Mouse (Mus musculus): Measurements from ENCODE around the gene Elobl. TPM values are rescaled to one million over a fixed set of nuclear protein-coding genes. Genes with fewer than 3 reads are reported as not detected.

The Elobl gene
- total and polyA plus RNA-seq, 3 experiments, result not detected

DNA sequence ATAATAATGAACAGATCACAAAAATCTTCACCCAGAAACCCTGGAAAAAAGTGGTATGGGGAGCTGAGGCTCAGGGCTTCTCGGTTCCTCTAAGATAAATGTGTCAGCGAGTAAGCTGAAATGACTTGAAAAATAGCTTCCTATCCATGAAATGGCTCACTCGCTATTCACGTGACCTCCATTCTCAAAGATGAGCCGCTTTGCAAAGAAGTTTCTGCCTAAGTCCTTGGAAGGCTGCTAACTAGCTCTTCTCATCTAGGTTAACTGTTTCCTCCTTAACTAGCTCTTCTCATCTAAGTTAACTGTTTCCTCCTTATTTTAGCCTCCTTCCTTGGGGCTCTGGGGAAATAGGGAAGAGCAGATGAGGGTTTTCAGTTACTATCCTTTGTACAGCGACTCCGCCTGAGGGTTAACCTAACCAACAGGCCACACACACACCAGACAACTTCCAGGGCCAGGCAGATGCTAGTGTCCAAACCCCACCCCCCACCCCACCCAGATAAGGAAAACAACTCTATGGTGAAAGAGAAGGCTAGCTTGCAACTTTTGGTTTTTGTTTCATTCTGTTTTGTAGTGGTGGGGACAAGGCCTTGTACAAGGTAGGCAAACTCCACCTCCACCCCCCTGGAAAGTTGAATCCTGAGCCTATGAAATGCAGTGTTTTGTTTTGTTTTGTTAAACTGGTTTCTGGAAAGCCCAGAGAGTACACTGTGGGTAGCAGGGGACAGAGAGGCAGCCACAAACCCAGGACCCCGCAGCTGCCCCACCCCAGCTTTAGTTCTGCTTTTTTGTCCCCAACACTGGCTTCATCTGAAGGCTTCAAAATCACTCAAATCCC lies 16.7 kb downstream of the Elobl start:
- Histone ChIP-seq H3K4me2 (ENCODE audit: insufficient read depth, low read depth, poor library complexity, severe bottlenecking) (peak overlapping the region; percentile 57), H3K9me3 (replicated peaks; ENCODE audit: low read length) (no peaks in the 10 kb centered on the region), H3K79me2 (replicated peaks; ENCODE audit: control insufficient read depth, extremely low read depth, insufficient read depth, poor library complexity, severe bottlenecking) (peaks cover 39% of the 10 kb centered on the region), H3K4me3 (replicated peaks in 1 of 3; ENCODE audit: low read depth in 2 of 3, low read length in 2 of 3, poor library complexity in 1 of 3) (peak overlapping the region; percentile 7 to 47 (median 34)), H3K27me3 (replicated peaks) (no peaks in the 10 kb centered on the region), H3K4me1 (ENCODE audit: control insufficient read depth in 1 of 2, insufficient read depth in 2 of 2) (peaks cover 23 to 75% of the 10 kb centered on the region in 2 experiments), H3K9ac (ENCODE audit: insufficient read depth, low read depth) (peak overlapping the region; percentile 53), H3K36me3 (replicated peaks in 1 of 2; ENCODE audit: control insufficient read depth in 1 of 2, insufficient read depth in 1 of 2, low read length in 1 of 2) (peaks cover 32 to 64% of the 10 kb centered on the region in 2 experiments), H3K27ac (ENCODE audit: insufficient read depth, low read depth) (peak overlapping the region; percentile 78)
- TF ChIP-seq POLR2A (IDR thresholded peaks at IDR 0.05; ENCODE audit: low read depth, low read length) (0 out of 2 replicates have a peak, but pooled peaks have one; percentile 13), HCFC1 (IDR thresholded peaks at IDR 0.05; ENCODE audit: low read depth, low read length) (peak; percentile 43), KAT2A (IDR thresholded peaks at IDR 0.05; ENCODE audit: insufficient replicate concordance, low read length) (0 out of 2 replicates have a peak, but pooled peaks have one; percentile 14), NRF1 (IDR thresholded peaks at IDR 0.05; ENCODE audit: low read depth, low read length) (no peak), USF2 (conservative IDR thresholded peaks at IDR 0.05; ENCODE audit: low read depth, low read length) (peak; percentile 35), TCF12 (IDR thresholded peaks at IDR 0.05; ENCODE audit: low read depth, low read length) (peak; percentile 57; the same call in 1 of the 2 replicates), USF1 (IDR thresholded peaks at IDR 0.05; ENCODE audit: low read depth, low read length) (peak; percentile 46), MAZ (IDR thresholded peaks at IDR 0.05; ENCODE audit: low read depth, low read length) (0 out of 2 replicates have a peak, but pooled peaks have one; percentile 63), MYC (IDR thresholded peaks at IDR 0.05; ENCODE audit: low read depth, low read length) (no peak), JUN (IDR thresholded peaks at IDR 0.05; ENCODE audit: insufficient read depth, low read depth, low read length) (no peak), NELFE (IDR thresholded peaks at IDR 0.05; ENCODE audit: low read depth, low read length) (0 out of 2 replicates have a peak, but pooled peaks have one; percentile 13), IRF4 (IDR thresholded peaks at IDR 0.05; ENCODE audit: low read depth, low read length) (peak; percentile 66; the same call in 1 of the 2 replicates), CTCF (conservative IDR thresholded peaks at IDR 0.05 in 1 of 2, IDR thresholded peaks at IDR 0.05 in 1 of 2; ENCODE audit: low read depth in 2 of 2, low read length in 2 of 2) (no peak), MAX (IDR thresholded peaks at IDR 0.05; ENCODE audit: low read length) (no peak), RAD21 (IDR thresholded peaks at IDR 0.05; ENCODE audit: low read depth, low read length) (no peak), MXI1 (IDR thresholded peaks at IDR 0.05; ENCODE audit: low read depth, low read length) (peak; percentile 23; the same call in 1 of the 2 replicates), ELF1 (IDR thresholded peaks at IDR 0.05; ENCODE audit: low read depth, low read length) (0 out of 2 replicates have a peak, but pooled peaks have one; percentile 10), RCOR1 (conservative IDR thresholded peaks at IDR 0.05; ENCODE audit: low read depth, low read length) (peak; percentile 58), E2F4 (IDR thresholded peaks at IDR 0.05; ENCODE audit: insufficient replicate concordance, low read depth, low read length) (no peak), MEF2A (IDR thresholded peaks at IDR 0.05; ENCODE audit: borderline replicate concordance, low read depth, low read length) (no peak), POLR2AphosphoS2 (IDR thresholded peaks at IDR 0.05; ENCODE audit: low read depth, low read length) (no peak), EP300 (IDR thresholded peaks at IDR 0.05; ENCODE audit: low read length) (peak; percentile 58), MAFK (IDR thresholded peaks at IDR 0.05; ENCODE audit: insufficient replicate concordance, low read length) (0 out of 2 replicates have a peak, but pooled peaks have one; percentile 42), ETS1 (conservative IDR thresholded peaks at IDR 0.05; ENCODE audit: low read depth, low read length) (peak; percentile 60), ZC3H11A (IDR thresholded peaks at IDR 0.05; ENCODE audit: low read depth, low read length) (no peak), ZNF384 (IDR thresholded peaks at IDR 0.05; ENCODE audit: low read depth, low read length) (no peak; the same call in none of the 2 replicates), CHD2 (IDR thresholded peaks at IDR 0.05; ENCODE audit: low read length) (peak; percentile 21; the same call in 1 of the 2 replicates), BHLHE40 (IDR thresholded peaks at IDR 0.05; ENCODE audit: low read depth, low read length) (peak; percentile 94), SIN3A (IDR thresholded peaks at IDR 0.05; ENCODE audit: low read length) (peak; percentile 38)
- dilution Hi-C loops (cut with MboI; ENCODE audit: extremely low pct_ligation_motif_present, extremely low pct_unique_long_range_greater_than_20kb, low sequenced_read_pairs), result no loop called here
- in situ Hi-C loops (cut with MboI; ENCODE audit: low pct_ligation_motif_present, low pct_unique_long_range_greater_than_20kb, low sequenced_read_pairs), result loop anchor here (5.0 kb wide), 2 partner anchors 43 to 98 kb away; no protein-coding TSS in a partner anchor
- DNase-seq (ENCODE audit: extremely low read depth), result peak; percentile 56

All from CH12.LX (cell line).